Mouse (Mus musculus): ENCODE measurements around the gene Ndufv3.

DNA sequence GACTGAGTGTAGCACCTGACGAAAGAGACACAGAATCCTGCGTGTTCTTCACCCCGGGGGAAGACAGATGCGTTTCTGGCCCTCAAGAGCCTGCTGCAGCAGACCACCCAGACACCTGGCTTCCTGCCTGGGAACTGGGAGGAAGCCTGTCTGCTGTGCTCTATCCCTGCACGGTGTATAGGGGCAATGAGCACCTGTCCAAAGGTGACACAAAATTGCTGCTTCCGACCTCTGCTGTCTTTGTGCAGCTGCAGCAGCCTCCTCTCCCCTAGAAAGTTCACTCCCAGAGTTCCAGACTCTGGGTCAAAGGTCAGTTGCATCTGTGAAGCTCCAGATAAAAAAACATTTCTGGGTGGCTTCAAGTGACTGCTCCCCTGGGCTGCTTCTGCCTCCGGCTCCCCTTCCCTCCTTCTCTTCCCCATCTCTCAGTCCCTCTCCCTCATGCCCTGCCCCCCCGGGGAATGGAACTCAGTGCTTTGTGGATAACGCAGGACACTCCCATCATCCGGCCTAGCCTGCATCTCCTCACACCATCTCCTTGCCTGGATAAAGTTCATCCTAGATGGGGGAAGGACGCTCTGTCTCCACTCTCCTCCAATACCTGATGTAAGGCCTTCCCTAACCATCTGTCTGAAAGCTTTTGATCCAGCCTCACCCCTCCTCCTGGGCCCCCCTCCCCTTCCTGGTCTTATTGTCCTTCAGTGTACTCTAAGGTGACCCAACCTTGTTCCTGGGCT is 40.6 kb upstream of the Ndufv3 start:
- TF ChIP-seq CTCF (conservative IDR thresholded peaks at IDR 0.05; ENCODE audit: low read length) = no peak
- no peak for TF ChIP-seq NANOG (IDR thresholded peaks at IDR 0.05; ENCODE audit: borderline replicate concordance, low read length)

Measured in E14TG2a.4 (cell line).